Mouse (Mus musculus) heart, embryonic 13.5 days (tissue): Measurements from ENCODE around the gene 4931417E11Rik. TPM values are rescaled to one million over a fixed set of nuclear protein-coding genes. Genes with fewer than 3 reads are reported as not detected.

Experiments
- ATAC-seq: fragments of 200-750 bp; cut with Nextera tagmentation; 2 replicates; pipeline ENCODE4 v1.8.0; 2017; ENCODE audit warnings: moderate TSS enrichment; ENCODE audit not compliant: insufficient number of reproducible peaks, low FRiP score, low TSS enrichment; ENCODE audit errors: extremely low read depth
- H3K27ac ChIP-seq: fragments of 300-500 bp; sonication (generic); replicated peaks from 2 replicates; pipeline ENCODE4 v1.5.1; 2015; ENCODE audit warnings: moderate library complexity, mild to moderate bottlenecking, inconsistent platforms
- H3K27me3 ChIP-seq: fragments of 300-500 bp; sonication (generic); replicated peaks from 2 replicates; pipeline ENCODE4 v1.6.1; 2015; ENCODE audit warnings: mild to moderate bottlenecking, inconsistent platforms
- H3K36me3 ChIP-seq: fragments of 300-500 bp; sonication (generic); 2 replicates; pipeline ENCODE4 v1.6.1; 2015; ENCODE audit warnings: mild to moderate bottlenecking, inconsistent platforms
- H3K4me1 ChIP-seq: fragments of 300-500 bp; sonication (generic); 2 replicates; pipeline ENCODE4 v1.6.1; 2015; ENCODE audit warnings: inconsistent platforms
- H3K4me2 ChIP-seq: fragments of 300-500 bp; sonication (generic); 2 replicates; pipeline ENCODE4 v1.6.1; 2015; ENCODE audit warnings: inconsistent platforms, mild to moderate bottlenecking, moderate library complexity
- H3K4me3 ChIP-seq: fragments of 300-500 bp; sonication (generic); 2 replicates; pipeline ENCODE4 v1.5.1; 2015; ENCODE audit warnings: moderate library complexity, mild to moderate bottlenecking, inconsistent platforms
- H3K9ac ChIP-seq: fragments of 300-500 bp; sonication (generic); 2 replicates; pipeline ENCODE4 v1.6.1; 2015; ENCODE audit warnings: inconsistent platforms, mild to moderate bottlenecking, moderate library complexity
- H3K9me3 ChIP-seq: fragments of 300-500 bp; sonication (generic); 2 replicates; pipeline ENCODE4 v1.6.1; 2016; ENCODE audit warnings: inconsistent platforms
- WGBS: fragments of 180-500 bp; shearing (Covaris S2); methylation state at CpG from one replicate; pipeline ENCODE4 v1.1.7; 2015; ENCODE audit warnings: mixed read lengths; 5-methylcytosine and 5-hydroxymethylcytosine counted together
- polyA plus RNA-seq: library from polyadenylated mRNA; unstranded; fragments of >200 nt; fragmentation: Nextera tagmentation; extraction: Ambion mirVana; gene quantifications from 2 replicates; pipeline ENCODE4 v1.2.1, GENCODE M21; 2015

The 4931417E11Rik gene
- polyA plus RNA-seq, 1 experiment from 2014 or later = not detected

GRCm38 (mm10) chr6:73427273-73427812 is 42.1 kb downstream of the 4931417E11Rik start:
- H3K27me3 ChIP-seq = no peaks in the 10 kb centered on the region
- H3K36me3 ChIP-seq = no peaks in the 10 kb centered on the region
- WGBS = 13% methylated on average over 1 of the region's 1 CpGs
- no peak overlapping the region for H3K27ac ChIP-seq
- peaks cover 9% of the 10 kb centered on the region; the same call in 1 of the 2 replicates for H3K4me1 ChIP-seq
- H3K9ac ChIP-seq = no peak overlapping the region
- H3K9me3 ChIP-seq = no peaks in the 10 kb centered on the region
- ATAC-seq = no peak
- H3K4me3 ChIP-seq = no peak overlapping the region
- no peak overlapping the region for H3K4me2 ChIP-seq

Other genes with a start within 250 kb of the 4931417E11Rik start
- 0.08 TPM in 2 replicates for gene Dnah6, start 248.0 kb downstream of the 4931417E11Rik start, polyA plus RNA-seq
- gene Suclg1, start 221.3 kb downstream of the 4931417E11Rik start, polyA plus RNA-seq = 250 and 271 TPM in 2 replicates